Mouse (Mus musculus): ENCODE results near the gene Hebp1. TPM values are rescaled to one million over a fixed set of nuclear protein-coding genes. Genes with fewer than 3 reads are reported as not detected.
A peak's percentile ranks its signal among the peaks of the same experiment; 100 is the strongest.

Hebp1 gene
- polyA plus RNA-seq (2015; fragmentation: Nextera tagmentation; extraction: Ambion mirVana), result 5.9 and 9.4 TPM in 2 replicates

DNA sequence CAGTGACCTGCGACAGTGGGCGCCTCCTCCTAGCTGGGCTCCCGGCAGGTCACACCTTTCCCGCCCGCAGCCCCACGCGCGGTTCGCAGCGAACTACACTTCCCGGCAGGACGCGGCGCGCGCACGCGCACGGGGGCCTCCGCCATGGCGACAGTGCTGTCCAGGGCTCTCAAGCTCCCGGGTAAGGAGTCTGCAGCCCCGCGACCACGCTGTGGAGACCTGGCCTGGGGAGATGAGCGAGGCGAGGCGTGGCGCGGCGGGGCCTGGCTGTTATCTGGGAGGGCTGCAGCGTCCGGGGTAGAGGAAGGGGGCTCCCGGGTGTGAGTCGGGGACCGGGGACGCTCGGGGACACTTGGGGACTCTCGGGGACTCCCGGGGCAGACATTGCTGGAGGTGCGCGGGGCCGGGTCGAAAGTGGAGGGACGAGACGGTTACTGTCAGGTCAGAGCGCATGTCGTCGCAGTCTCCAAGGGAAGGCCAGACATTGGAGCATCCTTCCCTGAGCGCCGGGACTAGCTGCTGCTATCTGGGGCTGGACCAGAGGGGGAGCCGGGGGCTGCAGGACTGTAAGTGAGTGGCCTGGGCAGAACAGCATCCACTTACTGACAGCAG, at the start of gene Hebp1, which contains the start of gene Fam234b:
TSS of gene Hebp1 (minus strand) at position 102 of the 612 bp plus-strand sequence.
TSS of gene Fam234b (plus strand) at position 57 of the 612 bp plus-strand sequence.
- WGBS, result under 1% methylated on average over 48 of the region's 52 CpGs

DNA sequence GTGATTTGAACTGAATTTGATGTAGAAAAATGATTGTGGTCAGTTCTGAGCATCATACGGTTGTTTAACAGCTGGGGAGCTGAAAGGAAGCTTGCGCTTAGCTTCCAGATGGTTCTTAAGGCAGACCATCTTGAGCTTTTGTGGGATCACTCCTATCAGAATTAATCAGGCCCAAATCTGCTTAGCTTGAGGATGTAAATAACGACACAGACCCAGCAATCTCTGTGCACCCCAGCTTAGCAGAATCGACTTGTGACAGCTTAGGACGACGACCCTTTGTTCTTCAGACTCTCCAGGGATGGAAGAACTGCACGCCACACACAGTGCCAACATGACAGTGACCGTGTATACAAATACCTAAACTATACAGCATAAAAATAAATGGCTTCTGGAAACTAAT, 47.8 kb upstream of the Hebp1 start:
- Histone ChIP-seq H3K9me3 (ENCODE audit: control insufficient read depth, low read length) (no peaks in the 10 kb centered on the region), H3K4me2 (ENCODE audit: low read length) (no peak overlapping the region), H3K27me3 (replicated peaks; ENCODE audit: control insufficient read depth, insufficient read depth, low read length) (no peaks in the 10 kb centered on the region), H3K4me1 (ENCODE audit: control insufficient read depth, insufficient read depth, low read depth, low read length) (peaks cover 3% of the 10 kb centered on the region; the same call in 1 of the 2 replicates), H3K27ac (ENCODE audit: low read depth, low read length) (no peak overlapping the region), H3K9ac (ENCODE audit: low read depth, low read length) (no peak overlapping the region), H3K4me3 (ENCODE audit: low read length) (no peak overlapping the region), H3K36me3 (ENCODE audit: control insufficient read depth, insufficient read depth, low read length) (no peaks in the 10 kb centered on the region)
- WGBS, result 56% methylated on average over 8 of the region's 8 CpGs
- ATAC-seq, result no peak

More for the DNA sequence above, at the start of gene Hebp1, which contains the start of gene Fam234b:
- Histone ChIP-seq H3K4me1 (ENCODE audit: control insufficient read depth, insufficient read depth, low read depth, low read length) (peaks cover 14% of the 10 kb centered on the region), H3K27ac (ENCODE audit: low read depth, low read length) (peak within 1 kb of the TSS; percentile 85), H3K4me2 (ENCODE audit: low read length) (peak within 1 kb of the TSS; percentile 75), H3K27me3 (replicated peaks; ENCODE audit: control insufficient read depth, insufficient read depth, low read length) (no peaks in the 10 kb centered on the region), H3K9me3 (ENCODE audit: control insufficient read depth, low read length) (no peaks in the 10 kb centered on the region), H3K9ac (ENCODE audit: low read depth, low read length) (peak within 1 kb of the TSS; percentile 89), H3K4me3 (ENCODE audit: low read length) (peak within 1 kb of the TSS; percentile 75), H3K36me3 (ENCODE audit: control insufficient read depth, insufficient read depth, low read length) (no peaks in the 10 kb centered on the region)
- ATAC-seq, result peak; percentile 92

DNA sequence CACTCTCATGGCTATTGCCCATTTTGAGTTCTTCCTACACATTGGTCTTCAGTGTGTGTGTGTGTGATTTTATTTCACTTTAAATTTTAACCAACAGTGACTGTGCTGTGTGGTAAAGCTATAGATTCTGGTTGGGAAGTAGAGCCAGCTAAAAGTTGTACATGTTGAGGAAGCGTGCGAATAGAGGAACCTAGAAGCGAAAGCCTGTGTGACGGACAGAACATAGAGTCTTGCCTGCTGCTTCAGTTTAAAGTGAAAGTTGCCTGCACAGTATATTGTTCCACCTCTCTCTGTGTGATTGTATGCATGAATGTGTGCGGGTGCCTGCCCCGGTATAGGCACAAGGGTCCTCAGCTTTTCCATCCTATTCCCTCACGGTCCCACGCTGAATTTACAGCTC, 42.5 kb upstream of the Hebp1 start:
- Histone ChIP-seq H3K4me2 (ENCODE audit: low read length) (no peak overlapping the region), H3K4me3 (ENCODE audit: low read length) (no peak overlapping the region), H3K36me3 (ENCODE audit: control insufficient read depth, insufficient read depth, low read length) (peaks cover 3% of the 10 kb centered on the region; the same call in 1 of the 2 replicates), H3K9me3 (ENCODE audit: control insufficient read depth, low read length) (no peaks in the 10 kb centered on the region), H3K4me1 (ENCODE audit: control insufficient read depth, insufficient read depth, low read depth, low read length) (no peaks in the 10 kb centered on the region), H3K27ac (ENCODE audit: low read depth, low read length) (no peak overlapping the region), H3K27me3 (replicated peaks; ENCODE audit: control insufficient read depth, insufficient read depth, low read length) (no peaks in the 10 kb centered on the region), H3K9ac (ENCODE audit: low read depth, low read length) (no peak overlapping the region)
- 95% methylated on average over 8 of the region's 8 CpGs for WGBS
- no peak for ATAC-seq

DNA sequence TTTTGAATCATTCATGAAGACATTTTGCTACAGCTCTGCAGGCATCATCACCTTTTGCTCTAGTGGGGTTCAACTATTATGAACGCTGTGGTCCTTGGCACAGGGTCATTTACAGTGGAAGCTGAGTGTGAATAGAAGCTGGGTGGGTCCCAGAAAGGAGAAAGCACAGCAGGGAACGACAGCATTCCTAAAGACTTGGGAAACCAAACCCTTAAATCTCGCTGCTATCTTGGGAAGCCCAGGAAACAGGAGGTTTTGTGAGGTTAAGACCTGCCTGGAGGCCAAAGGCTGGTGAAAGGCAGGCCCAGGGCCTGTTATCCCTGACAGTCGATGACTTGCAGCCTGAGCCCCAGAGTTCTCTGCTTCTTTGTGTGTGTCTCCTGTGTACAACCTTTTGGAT, 40.4 kb upstream of the Hebp1 start:
- WGBS, result 52% methylated on average over 4 of the region's 4 CpGs

DNA sequence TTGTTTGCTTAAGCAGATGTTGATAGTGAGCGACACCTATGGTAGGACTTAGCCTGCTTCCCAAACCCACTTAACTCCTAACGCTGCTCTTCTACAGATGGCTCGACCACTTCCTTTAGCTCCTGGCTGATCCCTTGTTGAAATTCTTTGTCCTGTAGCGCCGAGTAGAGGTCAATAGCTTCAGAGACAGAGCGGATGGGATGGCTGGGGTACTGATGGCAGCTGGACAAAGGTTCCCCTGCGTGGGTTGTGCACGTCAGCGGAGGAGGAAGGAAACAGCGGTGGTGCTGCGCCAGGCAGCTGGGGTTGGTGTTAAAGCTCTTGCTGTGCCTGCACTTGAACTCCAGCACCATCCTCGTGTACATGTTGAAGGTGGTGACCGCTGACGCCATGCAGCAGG, 39.5 kb upstream of the Hebp1 start:
- Histone ChIP-seq H3K9ac (ENCODE audit: low read depth, low read length) (no peak overlapping the region), H3K4me2 (ENCODE audit: low read length) (no peak overlapping the region), H3K36me3 (ENCODE audit: control insufficient read depth, insufficient read depth, low read length) (peaks cover 9% of the 10 kb centered on the region), H3K9me3 (ENCODE audit: control insufficient read depth, low read length) (no peaks in the 10 kb centered on the region), H3K27me3 (replicated peaks; ENCODE audit: control insufficient read depth, insufficient read depth, low read length) (no peaks in the 10 kb centered on the region), H3K4me3 (ENCODE audit: low read length) (no peak overlapping the region), H3K27ac (ENCODE audit: low read depth, low read length) (no peak overlapping the region), H3K4me1 (ENCODE audit: control insufficient read depth, insufficient read depth, low read depth, low read length) (no peaks in the 10 kb centered on the region)
- no peak for ATAC-seq
- WGBS, result 79% methylated on average over 14 of the region's 14 CpGs

More for the DNA sequence above, 40.4 kb upstream of the Hebp1 start:
- Histone ChIP-seq H3K4me1 (ENCODE audit: control insufficient read depth, insufficient read depth, low read depth, low read length) (no peaks in the 10 kb centered on the region), H3K9ac (ENCODE audit: low read depth, low read length) (no peak overlapping the region), H3K36me3 (ENCODE audit: control insufficient read depth, insufficient read depth, low read length) (peaks cover 7% of the 10 kb centered on the region), H3K9me3 (ENCODE audit: control insufficient read depth, low read length) (no peaks in the 10 kb centered on the region), H3K27ac (ENCODE audit: low read depth, low read length) (no peak overlapping the region), H3K4me3 (ENCODE audit: low read length) (no peak overlapping the region), H3K27me3 (replicated peaks; ENCODE audit: control insufficient read depth, insufficient read depth, low read length) (no peaks in the 10 kb centered on the region), H3K4me2 (ENCODE audit: low read length) (no peak overlapping the region)
- no peak for ATAC-seq

DNA sequence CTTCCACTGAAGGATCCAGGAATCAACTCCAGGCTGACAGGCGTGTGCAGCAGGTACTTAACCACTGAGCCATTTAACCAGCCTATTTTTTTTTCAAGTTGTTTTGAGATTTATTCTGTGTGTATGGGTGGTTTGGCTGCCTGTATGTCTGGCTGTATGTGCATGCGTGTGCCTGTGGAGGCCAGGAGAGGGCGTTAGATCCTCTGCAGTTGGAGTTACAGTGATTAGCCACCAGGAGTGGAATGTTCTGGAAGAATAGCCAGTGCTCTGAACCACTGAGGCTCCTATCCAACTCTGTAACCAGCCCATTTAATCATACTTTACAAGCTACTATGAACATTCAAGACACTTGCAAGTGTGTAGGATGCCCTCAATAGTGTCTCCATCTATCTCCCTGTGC, 38.8 kb upstream of the Hebp1 start:
- Histone ChIP-seq H3K9ac (ENCODE audit: low read depth, low read length) (no peak overlapping the region), H3K4me1 (ENCODE audit: control insufficient read depth, insufficient read depth, low read depth, low read length) (no peaks in the 10 kb centered on the region), H3K4me2 (ENCODE audit: low read length) (no peak overlapping the region), H3K36me3 (ENCODE audit: control insufficient read depth, insufficient read depth, low read length) (peaks cover 12% of the 10 kb centered on the region), H3K27ac (ENCODE audit: low read depth, low read length) (no peak overlapping the region), H3K4me3 (ENCODE audit: low read length) (no peak overlapping the region), H3K27me3 (replicated peaks; ENCODE audit: control insufficient read depth, insufficient read depth, low read length) (no peaks in the 10 kb centered on the region), H3K9me3 (ENCODE audit: control insufficient read depth, low read length) (no peaks in the 10 kb centered on the region)
- WGBS, result 84% methylated on average over 3 of the region's 3 CpGs
- ATAC-seq, result no peak

DNA sequence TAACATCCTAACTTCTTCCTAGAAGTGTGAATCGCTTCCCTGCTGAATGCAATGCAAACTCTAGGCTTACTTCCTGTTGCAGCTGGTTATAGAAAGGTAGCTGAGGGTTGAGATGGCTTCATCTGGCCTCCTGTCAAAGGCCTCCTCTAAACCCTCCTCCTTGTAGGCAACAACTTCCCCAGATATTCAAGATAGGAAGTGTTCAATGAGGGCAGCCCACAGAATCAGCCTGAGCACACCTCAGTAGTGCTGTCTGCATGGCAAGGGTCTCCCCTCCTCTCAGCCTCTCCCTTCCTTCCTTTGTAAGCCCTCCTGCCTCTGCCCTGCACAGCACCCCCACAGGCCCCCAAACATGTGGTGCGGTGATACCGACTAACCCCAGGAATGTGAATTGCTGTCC, 37.9 kb upstream of the Hebp1 start:
- WGBS, result 96% methylated on average over 3 of the region's 3 CpGs

DNA sequence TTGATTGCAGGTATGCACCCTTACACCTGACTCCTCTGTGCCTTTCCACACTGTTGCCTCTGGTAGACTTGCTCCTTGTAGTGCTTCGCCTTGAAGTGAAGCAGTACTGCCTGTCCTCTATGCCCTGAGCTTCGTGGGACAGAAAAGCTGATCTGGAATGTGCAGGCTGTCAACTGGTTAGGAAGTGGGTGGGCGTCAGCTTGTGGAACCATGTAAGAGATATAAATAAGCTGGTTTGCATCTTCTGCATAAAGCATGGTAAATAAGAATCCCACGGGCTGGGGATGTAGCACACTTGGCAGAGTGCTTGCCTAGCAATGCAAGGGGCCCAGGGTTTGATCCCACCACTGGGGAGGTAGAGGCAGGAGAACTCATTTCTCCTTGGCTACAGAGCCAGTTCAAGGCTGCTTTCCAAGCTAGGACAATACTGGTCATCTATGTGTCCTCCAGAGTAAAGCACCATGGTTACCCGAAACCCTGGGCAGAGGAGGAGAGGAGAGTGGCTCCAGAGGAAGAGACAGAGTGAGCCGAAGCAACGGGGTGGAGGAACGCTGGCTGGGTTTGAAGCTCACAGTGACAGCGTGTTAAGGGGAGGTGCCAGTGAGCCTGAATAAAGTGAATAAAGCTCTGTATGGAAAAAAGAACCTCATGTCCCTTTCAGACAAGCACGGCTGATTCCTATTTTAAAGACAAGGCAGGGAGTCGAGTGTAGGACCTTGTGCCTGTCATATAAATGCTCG, 34.8 kb upstream of the Hebp1 start:
- Histone ChIP-seq H3K36me3 (ENCODE audit: control insufficient read depth, insufficient read depth, low read length) (peaks cover 22% of the 10 kb centered on the region), H3K27ac (ENCODE audit: low read depth, low read length) (no peak overlapping the region), H3K4me1 (ENCODE audit: control insufficient read depth, insufficient read depth, low read depth, low read length) (no peaks in the 10 kb centered on the region), H3K9ac (ENCODE audit: low read depth, low read length) (no peak overlapping the region), H3K4me2 (ENCODE audit: low read length) (no peak overlapping the region), H3K27me3 (replicated peaks; ENCODE audit: control insufficient read depth, insufficient read depth, low read length) (no peaks in the 10 kb centered on the region), H3K4me3 (ENCODE audit: low read length) (no peak overlapping the region), H3K9me3 (ENCODE audit: control insufficient read depth, low read length) (no peaks in the 10 kb centered on the region)
- peak; percentile 48; the same call in 1 of the 2 replicates for ATAC-seq
- WGBS, result 55% methylated on average over 12 of the region's 12 CpGs

More for the DNA sequence above, 37.9 kb upstream of the Hebp1 start:
- H3K4me2 ChIP-seq (ENCODE audit: low read length), result no peak overlapping the region
- no peaks in the 10 kb centered on the region for H3K9me3 ChIP-seq (ENCODE audit: control insufficient read depth, low read length)
- no peak overlapping the region for H3K27ac ChIP-seq (ENCODE audit: low read depth, low read length)
- no peaks in the 10 kb centered on the region for H3K4me1 ChIP-seq (ENCODE audit: control insufficient read depth, insufficient read depth, low read depth, low read length)
- no peak overlapping the region for H3K9ac ChIP-seq (ENCODE audit: low read depth, low read length)
- no peaks in the 10 kb centered on the region for H3K27me3 ChIP-seq (replicated peaks; ENCODE audit: control insufficient read depth, insufficient read depth, low read length)
- no peak overlapping the region for H3K4me3 ChIP-seq (ENCODE audit: low read length)
- no peak for ATAC-seq
- peaks cover 12% of the 10 kb centered on the region for H3K36me3 ChIP-seq (ENCODE audit: control insufficient read depth, insufficient read depth, low read length)

DNA sequence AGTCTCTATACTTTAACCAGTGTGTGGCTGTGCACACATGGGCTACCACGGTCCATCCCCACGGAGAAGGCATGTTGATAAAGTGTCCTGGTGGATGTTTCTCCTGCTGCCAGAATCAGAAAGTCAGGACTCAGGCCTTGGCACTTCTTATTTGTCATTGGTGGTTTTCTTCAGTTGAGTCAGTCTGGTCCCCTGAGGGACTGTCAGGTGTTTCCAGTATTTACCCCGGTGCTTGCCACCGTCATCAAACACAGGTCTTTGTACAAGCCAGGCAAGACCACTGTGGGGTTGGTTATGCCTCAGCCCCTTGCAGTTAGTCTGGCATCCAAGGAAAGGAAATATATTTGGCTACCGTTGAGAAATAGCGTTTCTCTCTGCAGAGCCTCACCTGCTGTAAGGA, 32.8 kb upstream of the Hebp1 start:
- no peak overlapping the region for H3K4me3 ChIP-seq (ENCODE audit: low read length)
- H3K27me3 ChIP-seq (replicated peaks; ENCODE audit: control insufficient read depth, insufficient read depth, low read length), result no peaks in the 10 kb centered on the region
- peaks cover 32% of the 10 kb centered on the region for H3K36me3 ChIP-seq (ENCODE audit: control insufficient read depth, insufficient read depth, low read length)
- no peak overlapping the region for H3K4me2 ChIP-seq (ENCODE audit: low read length)
- ATAC-seq, result no peak
- no peak overlapping the region for H3K9ac ChIP-seq (ENCODE audit: low read depth, low read length)
- no peaks in the 10 kb centered on the region for H3K9me3 ChIP-seq (ENCODE audit: control insufficient read depth, low read length)
- H3K4me1 ChIP-seq (ENCODE audit: control insufficient read depth, insufficient read depth, low read depth, low read length), result no peaks in the 10 kb centered on the region
- 88% methylated on average over 6 of the region's 6 CpGs for WGBS
- H3K27ac ChIP-seq (ENCODE audit: low read depth, low read length), result no peak overlapping the region

Data from hindbrain, embryonic 16.5 days (tissue).